Mouse (Mus musculus) small intestine, adult 2 months (tissue): ENCODE measurements around the gene Ift43.

Source experiments
- CTCF ChIP-seq: fragments of 200-500 bp; IDR thresholded peaks from 2 replicates; pipeline ENCODE4 v1.5.1; 2012; ENCODE audit warnings: low read depth, mild to moderate bottlenecking, control low read depth, inconsistent platforms, low read length, moderate library complexity, mixed read lengths; ENCODE audit not compliant: insufficient replicate concordance, insufficient read length; ENCODE audit errors: extremely low read depth
- POLR2A ChIP-seq: fragments of 200-500 bp; IDR thresholded peaks from 2 replicates; pipeline ENCODE4 v1.6.1; 2012; ENCODE audit warnings: low read depth, mild to moderate bottlenecking, control low read depth, inconsistent platforms, low read length, moderate library complexity

- no peak for TF ChIP-seq CTCF
- no peak for TF ChIP-seq POLR2A
Observed at GRCm38 (mm10) chr12:86057516-86057915, 24.8 kb upstream of the Ift43 start.
